Mouse (Mus musculus) neural tube, embryonic 11.5 days (tissue): ENCODE data around the gene B3galt1. TPM values are rescaled to one million over a fixed set of nuclear protein-coding genes. Genes with fewer than 3 reads are reported as not detected.

Experiments
- ATAC-seq: fragments of 200-750 bp; cut with Nextera tagmentation; 2 replicates; pipeline ENCODE4 v1.8.0; 2017; ENCODE audit warnings: moderate number of reproducible peaks, mild to moderate bottlenecking, moderate TSS enrichment, moderate library complexity; ENCODE audit not compliant: insufficient read depth, low FRiP score, low TSS enrichment
- DNase-seq: peaks from one replicate; pipeline ENCODE4 v3.0.0-alpha.2; 2015; ENCODE audit warnings: low spot score
- H3K27ac ChIP-seq: fragments of 300-500 bp; sonication (generic); 2 replicates; pipeline ENCODE4 v1.5.1; 2014; ENCODE audit warnings: low read depth, mild to moderate bottlenecking, low read length
- H3K27me3 ChIP-seq: fragments of 300-500 bp; sonication (generic); 2 replicates; pipeline ENCODE4 v1.6.1; 2014; ENCODE audit warnings: mild to moderate bottlenecking, low read length, mixed read lengths; ENCODE audit not compliant: control insufficient read depth, insufficient read depth
- H3K36me3 ChIP-seq: fragments of 300-500 bp; sonication (generic); 2 replicates; pipeline ENCODE4 v1.6.1; 2014; ENCODE audit warnings: mild to moderate bottlenecking, low read length, moderate library complexity, mixed read lengths; ENCODE audit not compliant: control insufficient read depth, insufficient read depth
- H3K4me1 ChIP-seq: fragments of 300-500 bp; sonication (generic); 2 replicates; pipeline ENCODE4 v1.6.1; 2014; ENCODE audit warnings: low read length, mixed read lengths; ENCODE audit not compliant: control insufficient read depth, insufficient read depth
- H3K4me2 ChIP-seq: fragments of 300-500 bp; sonication (generic); 2 replicates; pipeline ENCODE4 v1.6.1; 2014; ENCODE audit warnings: low read depth, mild to moderate bottlenecking, moderate library complexity
- H3K4me3 ChIP-seq: fragments of 300-500 bp; sonication (generic); 2 replicates; pipeline ENCODE4 v1.5.1; 2014; ENCODE audit warnings: low read depth, low read length
- H3K9ac ChIP-seq: fragments of 300-500 bp; sonication (generic); 2 replicates; pipeline ENCODE4 v1.6.1; 2014; ENCODE audit warnings: mild to moderate bottlenecking, low read length
- H3K9me3 ChIP-seq: fragments of 300-500 bp; sonication (generic); 2 replicates; pipeline ENCODE4 v1.6.1; 2016; ENCODE audit warnings: low read length; ENCODE audit not compliant: control insufficient read depth
- WGBS: fragments of 180-500 bp; shearing (Covaris S2); extraction: QIAGEN DNeasy Blood & Tissue Kit; methylation state at CpG from one replicate; pipeline ENCODE4 v1.1.7; 2014; 5-methylcytosine and 5-hydroxymethylcytosine counted together
- polyA plus RNA-seq: library from polyadenylated mRNA; unstranded; fragments of >200 nt; fragmentation: Nextera tagmentation; extraction: Ambion mirVana; gene quantifications from 2 replicates; pipeline ENCODE4 v1.2.1, GENCODE M21; 2014

The B3galt1 gene
- polyA plus RNA-seq, 1 experiment from 2014 or later: 21.1 TPM

- Histone ChIP-seq H3K4me3 (no peak overlapping the region), H3K36me3 (no peaks in the 10 kb centered on the region), H3K9ac (no peak overlapping the region), H3K27ac (no peak overlapping the region), H3K4me1 (no peaks in the 10 kb centered on the region), H3K9me3 (no peaks in the 10 kb centered on the region), H3K4me2 (no peak overlapping the region), H3K27me3 (no peaks in the 10 kb centered on the region)
- no peak for ATAC-seq
- WGBS: 87% methylated on average over 4 of the region's 4 CpGs
- no peak for DNase-seq
Measured at GRCm38 (mm10) chr2:67657372-67657771, 91.7 kb downstream of the B3galt1 start.

GRCm38 (mm10) chr2:67658091-67658490, 92.4 kb downstream of the B3galt1 start:
- Histone ChIP-seq H3K9me3 (no peaks in the 10 kb centered on the region), H3K4me1 (no peaks in the 10 kb centered on the region), H3K27me3 (no peaks in the 10 kb centered on the region), H3K27ac (no peak overlapping the region), H3K4me3 (no peak overlapping the region), H3K9ac (no peak overlapping the region), H3K36me3 (no peaks in the 10 kb centered on the region), H3K4me2 (no peak overlapping the region)
- 89% methylated on average over 1 of the region's 1 CpGs for WGBS
- ATAC-seq: no peak
- DNase-seq: no peak

GRCm38 (mm10) chr2:67671721-67672120, 106.0 kb downstream of the B3galt1 start:
- Histone ChIP-seq H3K36me3 (no peaks in the 10 kb centered on the region), H3K4me3 (no peak overlapping the region), H3K27ac (no peak overlapping the region), H3K4me1 (no peaks in the 10 kb centered on the region), H3K9ac (no peak overlapping the region), H3K27me3 (no peaks in the 10 kb centered on the region), H3K4me2 (no peak overlapping the region), H3K9me3 (no peaks in the 10 kb centered on the region)
- 91% methylated on average over 2 of the region's 2 CpGs for WGBS
- DNase-seq: no peak
- no peak for ATAC-seq

GRCm38 (mm10) chr2:67677697-67678096, 112.0 kb downstream of the B3galt1 start:
- DNase-seq: no peak
- ATAC-seq: no peak
- Histone ChIP-seq H3K4me2 (no peak overlapping the region), H3K9ac (no peak overlapping the region), H3K9me3 (no peaks in the 10 kb centered on the region), H3K4me1 (no peaks in the 10 kb centered on the region), H3K27ac (no peak overlapping the region), H3K27me3 (no peaks in the 10 kb centered on the region), H3K36me3 (no peaks in the 10 kb centered on the region), H3K4me3 (no peak overlapping the region)
- WGBS: 75% methylated on average over 4 of the region's 4 CpGs

GRCm38 (mm10) chr2:67724249-67724648, 158.6 kb downstream of the B3galt1 start:
- WGBS: 82% methylated on average over 5 of the region's 5 CpGs
- H3K27me3 ChIP-seq: no peaks in the 10 kb centered on the region
- no peak overlapping the region for H3K4me3 ChIP-seq
- H3K27ac ChIP-seq: no peak overlapping the region
- DNase-seq (no peak), ATAC-seq (no peak)
- no peak overlapping the region for H3K4me2 ChIP-seq
- H3K9me3 ChIP-seq: no peaks in the 10 kb centered on the region
- no peaks in the 10 kb centered on the region for H3K36me3 ChIP-seq
- H3K4me1 ChIP-seq: no peaks in the 10 kb centered on the region
- no peak overlapping the region for H3K9ac ChIP-seq

- DNase-seq: no peak
- H3K36me3 ChIP-seq: no peaks in the 10 kb centered on the region
Measured at GRCm38 (mm10) chr2:67730771-67731170, 165.1 kb downstream of the B3galt1 start.

GRCm38 (mm10) chr2:67751585-67751984, 185.9 kb downstream of the B3galt1 start:
- Histone ChIP-seq H3K4me3 (no peak overlapping the region), H3K27me3 (no peaks in the 10 kb centered on the region), H3K9ac (no peak overlapping the region), H3K4me1 (no peaks in the 10 kb centered on the region), H3K36me3 (no peaks in the 10 kb centered on the region), H3K4me2 (no peak overlapping the region), H3K9me3 (no peaks in the 10 kb centered on the region), H3K27ac (no peak overlapping the region)
- DNase-seq: no peak
- ATAC-seq: no peak
- 95% methylated on average over 3 of the region's 3 CpGs for WGBS

More at GRCm38 (mm10) chr2:67730771-67731170, 165.1 kb downstream of the B3galt1 start:
- no peak overlapping the region for H3K4me3 ChIP-seq
- H3K27ac ChIP-seq: no peak overlapping the region
- ATAC-seq: no peak
- no peaks in the 10 kb centered on the region for H3K9me3 ChIP-seq
- H3K9ac ChIP-seq: no peak overlapping the region
- WGBS: 85% methylated on average over 2 of the region's 2 CpGs
- H3K4me2 ChIP-seq: no peak overlapping the region
- H3K4me1 ChIP-seq: no peaks in the 10 kb centered on the region
- no peaks in the 10 kb centered on the region for H3K27me3 ChIP-seq

- no peaks in the 10 kb centered on the region for H3K27me3 ChIP-seq
- DNase-seq (no peak), ATAC-seq (no peak)
- no peak overlapping the region for H3K4me2 ChIP-seq
- WGBS: 74% methylated on average over 6 of the region's 6 CpGs
- no peaks in the 10 kb centered on the region for H3K4me1 ChIP-seq
- H3K4me3 ChIP-seq: no peak overlapping the region
- H3K36me3 ChIP-seq: no peaks in the 10 kb centered on the region
- H3K27ac ChIP-seq: no peak overlapping the region
- H3K9ac ChIP-seq: no peak overlapping the region
- no peaks in the 10 kb centered on the region for H3K9me3 ChIP-seq
Measured at GRCm38 (mm10) chr2:67756507-67756906, 190.8 kb downstream of the B3galt1 start.

- DNase-seq (no peak), ATAC-seq (no peak)
- Histone ChIP-seq H3K9me3 (no peaks in the 10 kb centered on the region), H3K36me3 (no peaks in the 10 kb centered on the region), H3K4me1 (no peaks in the 10 kb centered on the region), H3K27me3 (no peaks in the 10 kb centered on the region), H3K27ac (no peak overlapping the region), H3K4me3 (no peak overlapping the region), H3K4me2 (no peak overlapping the region), H3K9ac (no peak overlapping the region)
- 85% methylated on average over 3 of the region's 3 CpGs for WGBS
Measured at GRCm38 (mm10) chr2:67787536-67787935, 221.9 kb downstream of the B3galt1 start.
